Mouse (Mus musculus): ENCODE results near the gene Pik3r5. TPM values are rescaled to one million over a fixed set of nuclear protein-coding genes. Genes with fewer than 3 reads are reported as not detected.

The Pik3r5 gene
- total RNA-seq, 1 experiment, result 0.94 TPM

DNA sequence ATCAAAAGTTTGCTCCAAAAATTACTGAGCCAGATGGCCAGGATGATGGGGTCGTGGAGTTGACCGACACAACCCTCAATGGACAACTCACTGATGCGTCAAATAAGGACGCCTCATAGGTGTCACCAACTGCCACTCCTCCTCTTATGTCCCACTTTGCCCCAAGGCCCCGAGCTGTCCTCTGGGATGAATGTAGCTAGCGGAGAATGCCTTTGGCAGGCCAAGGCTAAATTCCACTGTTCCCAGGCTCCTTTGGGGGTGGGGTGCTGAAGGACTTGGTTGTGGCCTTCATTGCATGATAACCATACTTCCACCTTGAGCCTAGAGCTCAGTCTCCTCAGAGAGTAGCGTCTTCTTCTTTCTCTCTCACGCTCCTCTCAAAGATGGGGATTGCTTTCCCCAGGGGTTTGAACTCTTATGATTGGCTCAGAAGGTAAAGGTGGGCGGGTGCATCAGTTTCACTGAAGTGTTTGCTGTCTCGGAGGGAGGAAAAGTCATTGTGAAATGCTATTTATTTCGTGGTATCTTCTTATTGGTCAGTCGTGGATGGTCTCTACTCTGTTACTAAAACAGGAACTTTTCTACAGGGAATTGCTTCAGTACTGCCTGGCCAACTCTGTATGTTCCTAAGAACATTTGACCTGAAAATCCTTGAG lies 11.2 kb downstream of the Pik3r5 start:
- no peak for TF ChIP-seq ZNF384 (IDR thresholded peaks at IDR 0.05; ENCODE audit: low read depth, low read length)
- TF ChIP-seq HCFC1 (IDR thresholded peaks at IDR 0.05; ENCODE audit: borderline replicate concordance, insufficient read depth, low read length), result no peak
- no peak for TF ChIP-seq ZC3H11A (IDR thresholded peaks at IDR 0.05; ENCODE audit: borderline replicate concordance, low read depth, low read length)
- TF ChIP-seq MAFK (IDR thresholded peaks at IDR 0.05; ENCODE audit: insufficient read depth, low read depth, low read length), result no peak
- no peak for TF ChIP-seq CHD2 (IDR thresholded peaks at IDR 0.05; ENCODE audit: low read depth, low read length)

DNA sequence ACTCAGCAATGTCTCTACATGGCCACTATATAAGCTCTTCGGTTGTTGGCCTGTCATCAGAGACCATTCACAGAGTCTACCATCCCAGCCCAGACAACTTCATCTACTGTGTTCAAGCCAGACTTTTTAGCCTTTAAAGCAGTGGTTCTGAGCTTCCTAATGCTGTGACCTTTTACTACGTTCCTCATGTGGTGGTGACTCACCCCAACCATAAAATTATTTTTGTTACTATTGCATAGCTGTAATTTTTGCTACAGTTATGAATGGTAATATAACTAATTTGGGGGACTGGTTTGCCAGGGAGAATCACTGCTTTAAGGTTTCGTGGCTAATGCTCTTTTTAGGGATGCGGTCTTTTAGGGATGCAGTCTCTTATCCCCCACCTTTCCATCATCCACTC lies 14.0 kb downstream of the Pik3r5 start:
- Histone ChIP-seq H3K9ac (ENCODE audit: insufficient read depth, low read depth, low read length, poor library complexity, severe bottlenecking) (no peak overlapping the region), H3K36me3 (ENCODE audit: control insufficient read depth, insufficient read depth, low read length, poor library complexity, severe bottlenecking) (no peaks in the 10 kb centered on the region), H3K27ac (ENCODE audit: insufficient read depth, low read depth, low read length, poor library complexity, severe bottlenecking) (no peak overlapping the region), H3K9me3 (ENCODE audit: control insufficient read depth, insufficient read depth, low read depth, low read length) (no peaks in the 10 kb centered on the region), H3K4me1 (ENCODE audit: control insufficient read depth in 2 of 2, insufficient read depth in 2 of 2, low read length in 2 of 2, poor library complexity in 1 of 2) (no peaks in the 10 kb centered on the region), H3K4me3 (ENCODE audit: insufficient read depth in 1 of 2, low read depth in 1 of 2, low read length in 2 of 2, poor library complexity in 1 of 2, severe bottlenecking in 1 of 2) (no peak overlapping the region)
- in situ Hi-C loops (cut with MboI; ENCODE audit: low sequenced_read_pairs in 2 of 2, unreplicated experiment in 2 of 2), result no loop called here
- TF ChIP-seq CHD2 (IDR thresholded peaks at IDR 0.05; ENCODE audit: low read depth, low read length), result no peak
- TF ChIP-seq HCFC1 (IDR thresholded peaks at IDR 0.05; ENCODE audit: borderline replicate concordance, insufficient read depth, low read length), result no peak
- TF ChIP-seq MAFK (IDR thresholded peaks at IDR 0.05; ENCODE audit: insufficient read depth, low read depth, low read length), result no peak
- TF ChIP-seq ZNF384 (IDR thresholded peaks at IDR 0.05; ENCODE audit: low read depth, low read length), result no peak
- no peak for TF ChIP-seq ZC3H11A (IDR thresholded peaks at IDR 0.05; ENCODE audit: borderline replicate concordance, low read depth, low read length)
- no peak for DNase-seq (ENCODE audit: low read depth, low spot score)

More for the DNA sequence above, 11.2 kb downstream of the Pik3r5 start:
- no peak for DNase-seq (ENCODE audit: low read depth, low spot score)
- Histone ChIP-seq H3K27ac (ENCODE audit: insufficient read depth, low read depth, low read length, poor library complexity, severe bottlenecking) (no peak overlapping the region), H3K9me3 (ENCODE audit: control insufficient read depth, insufficient read depth, low read depth, low read length) (no peaks in the 10 kb centered on the region), H3K4me1 (ENCODE audit: control insufficient read depth in 2 of 2, insufficient read depth in 2 of 2, low read length in 2 of 2, poor library complexity in 1 of 2) (no peaks in the 10 kb centered on the region), H3K9ac (ENCODE audit: insufficient read depth, low read depth, low read length, poor library complexity, severe bottlenecking) (no peak overlapping the region), H3K36me3 (ENCODE audit: control insufficient read depth, insufficient read depth, low read length, poor library complexity, severe bottlenecking) (no peaks in the 10 kb centered on the region), H3K4me3 (ENCODE audit: insufficient read depth in 1 of 2, low read depth in 1 of 2, low read length in 2 of 2, poor library complexity in 1 of 2, severe bottlenecking in 1 of 2) (no peak overlapping the region)
- in situ Hi-C loops (cut with MboI; ENCODE audit: low sequenced_read_pairs in 2 of 2, unreplicated experiment in 2 of 2), result no loop called here

DNA sequence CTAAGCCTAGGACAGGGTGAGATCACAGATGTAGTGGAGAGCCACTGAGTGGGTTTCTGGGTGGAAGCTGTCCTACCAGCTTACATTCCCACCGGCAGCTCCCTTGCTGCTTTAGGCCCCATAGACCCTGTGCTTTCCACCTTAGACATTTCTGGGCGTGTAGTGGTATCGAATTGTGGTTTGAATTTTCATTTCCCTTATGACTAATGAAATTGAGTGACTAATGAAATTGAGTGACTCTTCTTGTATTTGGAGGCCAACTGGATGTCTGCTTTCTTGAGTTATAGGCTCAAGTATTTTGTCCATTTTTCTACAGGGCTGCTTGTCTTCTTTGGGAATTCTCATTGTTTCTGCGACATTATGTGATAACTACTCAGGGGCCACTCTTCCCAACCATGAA lies 14.6 kb downstream of the Pik3r5 start:
- no peak overlapping the region for H3K9ac ChIP-seq (ENCODE audit: insufficient read depth, low read depth, low read length, poor library complexity, severe bottlenecking)
- no peaks in the 10 kb centered on the region for H3K36me3 ChIP-seq (ENCODE audit: control insufficient read depth, insufficient read depth, low read length, poor library complexity, severe bottlenecking)
- DNase-seq (ENCODE audit: low read depth, low spot score), result no peak
- no peaks in the 10 kb centered on the region for H3K9me3 ChIP-seq (ENCODE audit: control insufficient read depth, insufficient read depth, low read depth, low read length)
- H3K4me1 ChIP-seq (ENCODE audit: control insufficient read depth in 2 of 2, insufficient read depth in 2 of 2, low read length in 2 of 2, poor library complexity in 1 of 2), result no peaks in the 10 kb centered on the region
- no peak overlapping the region for H3K4me3 ChIP-seq (ENCODE audit: insufficient read depth in 1 of 2, low read depth in 1 of 2, low read length in 2 of 2, poor library complexity in 1 of 2, severe bottlenecking in 1 of 2)
- no peak for TF ChIP-seq CHD2 (IDR thresholded peaks at IDR 0.05; ENCODE audit: low read depth, low read length)
- TF ChIP-seq ZC3H11A (IDR thresholded peaks at IDR 0.05; ENCODE audit: borderline replicate concordance, low read depth, low read length), result no peak
- no peak for TF ChIP-seq MAFK (IDR thresholded peaks at IDR 0.05; ENCODE audit: insufficient read depth, low read depth, low read length)
- TF ChIP-seq ZNF384 (IDR thresholded peaks at IDR 0.05; ENCODE audit: low read depth, low read length), result no peak
- in situ Hi-C loops (cut with MboI; ENCODE audit: low sequenced_read_pairs in 2 of 2, unreplicated experiment in 2 of 2), result no loop called here
- no peak overlapping the region for H3K27ac ChIP-seq (ENCODE audit: insufficient read depth, low read depth, low read length, poor library complexity, severe bottlenecking)

DNA sequence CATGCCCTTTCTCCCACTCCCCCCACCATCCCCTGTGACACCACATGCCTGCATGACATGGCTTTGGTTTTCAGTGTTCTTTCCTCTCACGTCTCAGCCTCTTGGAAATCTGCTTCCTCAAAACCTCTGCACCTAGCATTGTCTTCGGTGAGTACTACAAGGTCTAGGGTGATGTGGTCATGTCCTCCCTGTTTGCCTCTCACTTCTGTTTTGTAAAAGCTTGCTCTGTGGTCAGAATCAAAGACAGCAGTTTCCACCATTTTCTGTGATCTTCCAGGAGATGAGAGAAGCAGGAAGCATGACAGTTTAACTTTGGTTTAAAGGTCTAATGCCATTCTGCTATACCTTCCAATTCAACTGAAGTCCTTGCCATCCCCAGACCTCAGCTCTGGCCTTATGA lies 15.3 kb downstream of the Pik3r5 start:
- Histone ChIP-seq H3K4me3 (ENCODE audit: insufficient read depth in 1 of 2, low read depth in 1 of 2, low read length in 2 of 2, poor library complexity in 1 of 2, severe bottlenecking in 1 of 2) (no peak overlapping the region), H3K36me3 (ENCODE audit: control insufficient read depth, insufficient read depth, low read length, poor library complexity, severe bottlenecking) (no peaks in the 10 kb centered on the region), H3K4me1 (ENCODE audit: control insufficient read depth in 2 of 2, insufficient read depth in 2 of 2, low read length in 2 of 2, poor library complexity in 1 of 2) (no peaks in the 10 kb centered on the region), H3K9me3 (ENCODE audit: control insufficient read depth, insufficient read depth, low read depth, low read length) (no peaks in the 10 kb centered on the region), H3K27ac (ENCODE audit: insufficient read depth, low read depth, low read length, poor library complexity, severe bottlenecking) (no peak overlapping the region), H3K9ac (ENCODE audit: insufficient read depth, low read depth, low read length, poor library complexity, severe bottlenecking) (no peak overlapping the region)
- in situ Hi-C loops (cut with MboI; ENCODE audit: low sequenced_read_pairs in 2 of 2, unreplicated experiment in 2 of 2), result no loop called here
- DNase-seq (ENCODE audit: low read depth, low spot score), result no peak
- TF ChIP-seq CHD2 (IDR thresholded peaks at IDR 0.05; ENCODE audit: low read depth, low read length) (no peak), HCFC1 (IDR thresholded peaks at IDR 0.05; ENCODE audit: borderline replicate concordance, insufficient read depth, low read length) (no peak), ZNF384 (IDR thresholded peaks at IDR 0.05; ENCODE audit: low read depth, low read length) (no peak), MAFK (IDR thresholded peaks at IDR 0.05; ENCODE audit: insufficient read depth, low read depth, low read length) (no peak), ZC3H11A (IDR thresholded peaks at IDR 0.05; ENCODE audit: borderline replicate concordance, low read depth, low read length) (no peak)
